Mouse (Mus musculus): ENCODE data around the gene Rpp30.

Rpp30 gene

DNA sequence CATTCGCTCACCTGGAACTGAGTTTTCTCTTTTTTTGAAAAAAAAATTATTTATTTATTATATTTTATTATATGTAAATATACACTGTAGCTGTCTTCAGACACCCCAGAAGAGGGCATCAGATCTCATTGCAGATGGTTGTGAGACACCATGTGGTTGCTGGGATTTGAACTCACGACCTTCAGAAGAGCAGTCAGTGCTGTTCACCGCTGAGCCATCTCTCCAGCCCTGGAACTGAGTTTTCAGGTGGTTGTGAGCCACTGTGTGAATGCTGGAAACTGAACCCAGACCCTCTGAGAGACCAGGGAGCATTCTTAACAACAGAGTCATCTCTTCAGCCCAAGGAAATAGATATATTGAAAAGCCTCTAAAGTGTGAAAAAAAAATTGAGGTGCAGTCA is 44.9 kb downstream of the Rpp30 start:
- DNase-seq (ENCODE audit: low read depth, low spot score), result no peak

DNA sequence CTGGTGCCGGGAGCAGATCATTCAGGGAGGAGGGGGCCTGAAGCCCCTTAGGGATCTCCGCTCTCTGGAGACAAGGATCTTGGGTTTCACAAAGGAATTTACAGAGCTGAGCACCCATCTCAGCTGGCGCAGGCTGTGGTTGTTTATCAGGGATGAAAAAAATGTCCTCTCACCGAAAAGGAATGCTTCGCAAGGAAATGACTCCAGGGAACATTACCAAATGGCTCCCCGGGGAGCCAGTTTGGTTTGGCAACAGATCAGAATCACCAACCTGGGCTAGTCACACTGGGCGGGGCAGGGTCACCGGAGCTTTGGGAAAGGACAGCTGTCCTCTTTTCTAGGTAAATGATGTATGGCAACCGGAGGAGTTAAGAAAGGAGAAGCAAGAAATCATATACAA is 45.7 kb downstream of the Rpp30 start:
- DNase-seq (ENCODE audit: low read depth, low spot score), result peak; percentile 48

DNA sequence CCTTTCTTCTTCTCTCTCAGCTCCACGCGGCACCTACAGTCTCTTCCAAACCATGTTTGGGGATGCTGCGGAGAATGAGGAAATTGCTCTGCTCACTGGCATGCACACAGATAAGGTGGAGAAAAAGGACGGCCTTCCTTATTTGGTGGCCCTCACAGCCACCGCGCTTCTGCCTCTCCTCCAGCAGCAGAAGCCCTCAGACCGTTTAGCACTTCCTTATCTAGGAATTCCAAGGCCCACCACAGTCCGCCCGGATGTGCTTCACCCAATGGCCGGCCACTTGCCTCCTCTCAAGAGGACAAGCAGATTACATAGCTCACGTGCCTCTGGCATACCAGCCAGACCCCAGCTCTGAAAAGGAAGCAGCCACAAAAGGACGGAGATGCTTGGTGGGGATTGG is 46.1 kb downstream of the Rpp30 start:
- peak; percentile 34 for DNase-seq (ENCODE audit: low read depth, low spot score)

DNA sequence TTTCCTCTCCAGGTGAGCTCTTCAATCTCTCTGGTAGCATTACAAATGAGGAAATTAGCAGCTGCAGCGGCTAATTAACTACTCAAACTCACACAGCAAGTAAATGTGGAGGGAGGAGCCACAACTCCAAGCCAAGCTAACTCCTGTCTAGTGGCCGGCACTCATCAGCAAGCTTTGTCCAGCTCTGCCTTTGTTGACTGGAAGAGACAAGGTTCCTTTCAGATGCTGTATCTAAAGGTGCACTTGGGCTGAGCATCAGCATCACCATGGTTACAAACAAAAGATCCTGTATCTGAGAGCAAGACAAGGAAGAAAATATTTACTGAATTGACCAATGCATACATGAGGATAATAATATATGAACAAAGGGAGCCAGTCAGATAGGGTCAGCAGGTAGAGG is 46.7 kb downstream of the Rpp30 start:
- DNase-seq (ENCODE audit: low read depth, low spot score), result no peak

DNA sequence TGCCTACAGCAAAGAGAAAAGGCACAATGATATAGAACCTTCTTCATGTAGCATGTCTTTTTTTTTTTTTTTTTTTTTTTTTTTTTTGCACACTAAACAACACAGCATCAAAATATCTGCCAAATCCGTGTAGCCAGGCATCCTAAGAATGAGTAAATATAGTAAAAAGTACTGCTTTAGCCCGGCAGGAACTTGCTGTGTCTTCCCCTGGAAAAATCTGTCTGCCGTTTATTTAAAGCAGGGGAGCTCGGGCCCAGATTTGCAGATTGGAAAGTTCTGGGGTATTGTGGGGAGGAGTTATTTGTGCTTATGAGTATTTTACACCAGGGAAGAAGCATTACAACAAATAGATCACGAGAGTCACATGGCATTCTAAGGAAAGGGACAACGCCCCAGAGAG is 48.5 kb downstream of the Rpp30 start:
- no peak for DNase-seq (ENCODE audit: low read depth, low spot score)

DNA sequence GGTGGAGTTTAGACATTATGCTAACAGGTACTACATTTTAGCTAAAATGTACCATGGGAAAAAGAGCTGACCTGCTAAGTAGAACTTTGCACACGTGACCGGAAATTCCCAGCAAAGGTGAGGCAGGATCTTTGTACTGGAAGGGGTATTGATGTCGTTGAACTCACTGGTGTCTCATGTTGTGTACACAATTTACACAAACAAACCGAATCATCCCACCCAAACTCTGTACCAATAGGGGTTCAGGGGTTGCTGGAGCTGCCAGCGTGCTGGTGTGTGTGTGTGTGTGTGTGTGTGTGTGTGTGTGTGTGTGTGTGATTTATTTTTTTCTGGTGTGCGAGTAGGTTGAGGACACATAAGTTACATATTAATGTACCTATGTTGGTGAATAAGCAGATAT is 49.5 kb downstream of the Rpp30 start:
- DNase-seq (ENCODE audit: low read depth, low spot score), result no peak

DNA sequence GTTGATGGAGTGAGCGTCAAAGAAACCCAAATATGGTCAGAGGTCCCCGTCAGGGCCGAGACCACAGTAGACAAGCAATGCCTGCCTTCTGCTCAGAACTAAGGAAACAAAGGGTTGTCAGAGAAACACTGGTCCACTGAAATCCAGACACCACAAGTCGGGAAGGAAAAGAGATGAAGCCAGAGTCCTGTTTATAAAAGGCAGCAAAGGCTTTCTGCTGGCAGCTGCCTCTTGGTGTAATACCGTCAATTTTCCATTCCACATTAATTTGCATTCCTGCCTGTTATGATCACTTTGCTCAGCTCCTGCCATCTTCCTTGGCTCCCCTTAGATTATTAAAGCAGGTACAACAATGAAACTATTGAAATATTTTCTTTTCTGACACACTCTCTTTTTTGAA is 50.2 kb downstream of the Rpp30 start:
- DNase-seq (ENCODE audit: low read depth, low spot score), result no peak

DNA sequence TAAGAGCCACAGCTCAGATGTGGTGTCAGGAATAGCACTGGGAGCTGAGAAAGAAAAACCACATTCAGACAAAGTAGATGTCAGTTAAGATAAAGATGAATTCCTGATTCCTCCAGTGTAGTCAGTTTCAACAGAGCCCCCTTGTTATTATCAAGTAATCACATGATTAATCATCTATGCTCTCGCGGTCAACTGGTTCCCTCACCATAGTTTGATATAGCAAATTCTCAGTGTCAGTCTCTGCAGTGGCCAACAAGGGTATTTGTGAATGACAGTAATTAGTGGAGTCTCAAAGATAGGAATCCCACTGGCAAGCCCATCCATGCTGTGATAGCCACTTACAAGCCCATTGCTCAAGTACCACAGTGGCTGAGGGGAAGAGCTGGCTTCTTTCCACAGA is 60.1 kb downstream of the Rpp30 start:
- no peak for DNase-seq (ENCODE audit: low read depth, low spot score)

DNA sequence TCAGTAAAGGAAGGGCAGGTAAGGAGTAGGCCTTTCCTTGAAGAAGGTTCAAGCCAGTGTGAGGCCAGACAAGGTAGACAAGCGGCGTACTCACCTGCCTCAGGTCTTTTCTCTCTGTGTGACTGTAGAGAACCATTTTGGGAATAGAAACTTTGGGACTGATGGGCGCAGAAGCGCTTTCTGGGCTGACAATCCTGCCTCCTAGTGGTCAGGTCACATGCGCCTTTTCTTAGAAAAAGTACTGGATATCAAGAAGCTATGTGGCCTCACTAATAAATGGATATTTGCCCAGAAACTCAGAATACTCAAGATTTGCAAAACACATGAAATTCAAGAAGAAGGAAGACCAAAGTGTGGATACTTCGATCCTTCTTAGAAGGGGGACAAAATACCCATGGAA is 65.1 kb downstream of the Rpp30 start:
- DNase-seq (ENCODE audit: low read depth, low spot score), result peak; percentile 35

DNA sequence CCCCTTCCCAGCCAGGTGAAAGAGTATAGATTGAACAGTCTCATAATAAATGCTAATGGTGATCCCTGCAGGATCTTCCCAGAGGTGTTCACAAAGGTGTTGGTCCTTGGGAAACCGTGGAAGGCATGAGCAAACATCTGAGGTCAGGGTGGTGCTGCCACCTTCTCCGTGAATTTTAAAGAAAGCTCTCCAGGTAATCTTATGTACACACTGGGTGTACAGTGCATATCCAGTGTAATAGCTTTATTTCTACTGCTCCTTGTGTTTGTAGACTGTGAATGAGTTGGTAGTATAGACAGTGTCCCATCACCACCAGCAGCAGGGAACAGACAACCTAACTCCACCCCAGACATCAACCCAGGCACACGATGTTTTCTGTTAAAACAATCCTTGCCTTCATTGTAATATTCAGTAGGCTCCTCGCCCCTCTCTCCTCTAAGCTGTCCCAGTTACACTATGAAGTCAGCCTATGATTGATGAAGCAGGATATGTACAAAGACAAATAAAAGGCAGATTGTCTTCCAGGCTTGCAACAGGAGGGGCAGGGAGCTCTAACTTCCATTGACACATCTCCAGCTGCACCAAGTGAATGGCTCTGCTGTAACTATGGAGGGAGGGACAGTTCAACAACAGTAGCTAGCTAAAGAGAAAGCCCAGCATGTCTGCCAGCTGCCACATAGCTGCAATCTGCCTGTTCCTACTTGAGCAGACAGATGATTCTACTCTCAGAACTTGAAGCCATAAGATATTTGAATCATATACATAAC is 66.9 kb downstream of the Rpp30 start:
- no peak for DNase-seq (ENCODE audit: low read depth, low spot score)
